Mouse (Mus musculus) c-Kit-positive CD71-negative TER-119-negative erythroid progenitor cells, embryonic 14.5 days (primary cell): ENCODE measurements around the gene Adgrg6.

Source experiments
- DNase-seq: peaks from one replicate; pipeline ENCODE4 v3.0.0-alpha.2; 2013; ENCODE audit warnings: low read depth

Adgrg6 gene

GRCm38 (mm10) chr10:14385574-14385973 lies 159.9 kb downstream of the Adgrg6 start:
- no peak for DNase-seq

GRCm38 (mm10) chr10:14365065-14365589 lies 180.3 kb downstream of the Adgrg6 start:
- no peak for DNase-seq

- DNase-seq, result no peak
These were observed 182.2 kb downstream of the Adgrg6 start for GRCm38 (mm10) chr10:14363226-14363625.

- no peak for DNase-seq
These were observed 187.2 kb downstream of the Adgrg6 start for GRCm38 (mm10) chr10:14358271-14358670.
